Mouse (Mus musculus) C2C12 (cell line): ENCODE data around the gene Baz2b.

Source experiments
- CEBPB ChIP-seq: IDR thresholded peaks from one replicate; pipeline ENCODE4 v1.6.1; 2011; ENCODE audit warnings: low read depth, mild to moderate bottlenecking, control low read depth, moderate library complexity
- CTCF ChIP-seq: IDR thresholded peaks from one replicate; pipeline ENCODE4 v1.5.1; 2011; ENCODE audit not compliant: control insufficient read depth, insufficient read depth, insufficient read length
- MAX ChIP-seq: IDR thresholded peaks from one replicate; pipeline ENCODE4 v1.6.1; 2011; ENCODE audit warnings: mild to moderate bottlenecking, control low read depth
- MYOD1 ChIP-seq: IDR thresholded peaks from one replicate; pipeline ENCODE4 v1.6.1; 2011; ENCODE audit warnings: low read depth; ENCODE audit not compliant: control insufficient read depth, insufficient read length

GRCm38 (mm10) chr2:60082984-60083636, 126.5 kb downstream of the Baz2b start:
- TF ChIP-seq MAX: no peak
- TF ChIP-seq CTCF: no peak
- no peak for TF ChIP-seq MYOD1
- no peak for TF ChIP-seq CEBPB
